ENCODE assay signal across 9 mouse cellular contexts in the genomic region with DNA sequence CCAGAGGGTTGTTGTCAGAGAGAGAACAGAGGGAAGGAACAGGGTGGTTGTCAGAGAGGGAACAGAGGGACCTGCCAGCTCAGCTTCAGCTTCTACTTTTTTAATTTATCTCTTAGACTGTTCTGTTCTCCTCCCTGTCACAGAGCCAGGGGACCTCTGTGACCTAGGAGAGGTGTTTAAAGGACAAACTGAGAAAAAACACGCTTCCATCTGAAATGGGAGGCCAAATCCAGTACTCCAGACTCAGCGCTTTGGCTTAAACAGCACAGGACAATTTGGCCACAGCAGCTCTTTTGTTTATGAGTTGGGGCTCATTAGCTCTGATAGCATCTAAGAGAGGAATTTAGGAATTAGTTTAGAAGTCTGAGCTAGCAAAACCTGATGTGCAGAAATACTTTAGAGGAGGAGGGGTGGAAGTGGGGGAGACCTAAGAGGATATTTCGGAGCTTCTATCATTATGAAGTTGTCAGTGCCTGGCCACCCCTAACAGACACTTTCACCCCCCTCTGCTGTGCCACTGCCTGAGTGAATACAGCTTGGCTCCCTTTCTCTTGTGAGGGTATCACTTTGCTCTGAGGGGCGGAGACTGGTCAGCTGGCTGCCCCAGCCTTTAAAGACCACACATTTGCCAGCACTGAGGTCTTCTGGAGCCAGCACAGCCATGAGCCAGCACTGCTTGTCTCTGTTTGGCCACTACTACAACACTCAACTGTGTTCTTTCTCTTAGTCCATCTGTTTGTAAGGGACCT. TPM values are rescaled to one million over a fixed set of nuclear protein-coding genes. Genes with fewer than 3 reads are reported as not detected.
DNase-seq lines count a peak whose midpoint lies in the region; ATAC-seq and TF ChIP-seq lines count a peak whose summit lies in the region.
"Had no signal": no experiment of that assay in that cellular context is flagged by ENCODE, and none has a peak within 500 bp of the region (broad histone marks: within the 10 kb centered on the region; RNA-seq: fewer than 3 reads in every experiment).

No protein-coding gene starts in this region.

- no peaks in the 10 kb centered on the region for H3K36me3 ChIP-seq in lung, embryonic 16.5 days (ENCODE audit: control insufficient read depth, insufficient read depth, low read length)
- H3K36me3 ChIP-seq in lung, postnatal 0 days (ENCODE audit: insufficient read depth, low read length): no peaks in the 10 kb centered on the region
- no peaks in the 10 kb centered on the region for H3K36me3 ChIP-seq in heart, embryonic 11.5 days (ENCODE audit: control insufficient read depth, insufficient read depth, low read length)
- H3K36me3 ChIP-seq in neural tube, embryonic 15.5 days: no peaks in the 10 kb centered on the region

- no peak for TF ChIP-seq EP300 in lung, postnatal 0 days (IDR thresholded peaks at IDR 0.05)

- peak; percentile 73 for ATAC-seq in lung, embryonic 16.5 days (ENCODE audit: low read depth)
- ATAC-seq in lung, postnatal 0 days: no peak
- 0 out of 2 replicates have a peak, but pooled peaks have one; percentile 50 for ATAC-seq in heart, embryonic 11.5 days (replicated peaks; ENCODE audit: insufficient number of reproducible peaks, low FRiP score, low TSS enrichment)
- ATAC-seq in neural tube, embryonic 15.5 days (ENCODE audit: low FRiP score): peak; percentile 28; the same call in 1 of the 2 replicates

- 35% methylated on average over 4 of the region's 4 CpGs for WGBS in cerebellum, adult 2 months
- 43% methylated on average over 4 of the region's 4 CpGs for WGBS in lung, embryonic 16.5 days
- 43% methylated on average over 4 of the region's 4 CpGs for WGBS in lung, postnatal 0 days
- WGBS in heart, embryonic 11.5 days (ENCODE audit: insufficient replicate concordance): 35% methylated on average over 4 of the region's 4 CpGs
- WGBS in neural tube, embryonic 15.5 days: 35% methylated on average over 4 of the region's 4 CpGs

- no peak overlapping the region for H3K4me2 ChIP-seq in lung, embryonic 16.5 days (ENCODE audit: low read depth, low read length)
- no peak overlapping the region for H3K4me2 ChIP-seq in lung, postnatal 0 days (replicated peaks; ENCODE audit: low read depth, low read length)
- H3K4me2 ChIP-seq in heart, embryonic 11.5 days: no peak overlapping the region; the same call in 1 of the 2 replicates
- H3K4me2 ChIP-seq in neural tube, embryonic 15.5 days: no peak overlapping the region

- no peak overlapping the region for H3K9ac ChIP-seq in lung, embryonic 16.5 days (ENCODE audit: low read length)
- H3K9ac ChIP-seq in lung, postnatal 0 days (replicated peaks; ENCODE audit: low read depth): no peak overlapping the region
- no peak overlapping the region for H3K9ac ChIP-seq in heart, embryonic 11.5 days (ENCODE audit: low read depth, low read length)
- H3K9ac ChIP-seq in neural tube, embryonic 15.5 days (replicated peaks): no peak overlapping the region

- no peaks in the 10 kb centered on the region for H3K9me3 ChIP-seq in lung, embryonic 16.5 days (ENCODE audit: control insufficient read depth, low read length)
- no peaks in the 10 kb centered on the region for H3K9me3 ChIP-seq in lung, postnatal 0 days (ENCODE audit: low read length)
- no peaks in the 10 kb centered on the region for H3K9me3 ChIP-seq in heart, embryonic 11.5 days (replicated peaks; ENCODE audit: control insufficient read depth, low read length)
- H3K9me3 ChIP-seq in neural tube, embryonic 15.5 days (replicated peaks): no peaks in the 10 kb centered on the region

- H3K27me3 ChIP-seq in cerebellum, adult 2 months (ENCODE audit: control insufficient read depth, insufficient read depth, low read length): no peaks in the 10 kb centered on the region
- H3K27me3 ChIP-seq in lung, embryonic 16.5 days (ENCODE audit: control insufficient read depth, insufficient read depth, low read depth, low read length): no peaks in the 10 kb centered on the region
- no peaks in the 10 kb centered on the region for H3K27me3 ChIP-seq in lung, postnatal 0 days (replicated peaks; ENCODE audit: insufficient read depth, low read length)
- no peaks in the 10 kb centered on the region for H3K27me3 ChIP-seq in heart, embryonic 11.5 days (ENCODE audit: control insufficient read depth, insufficient read depth, low read length)
- H3K27me3 ChIP-seq in neural tube, embryonic 15.5 days (replicated peaks): no peaks in the 10 kb centered on the region

- no peak overlapping the region for H3K27ac ChIP-seq in cerebellum, adult 2 months (ENCODE audit: insufficient read depth, low read length)
- H3K27ac ChIP-seq in lung, embryonic 16.5 days (ENCODE audit: low read length): no peak overlapping the region
- no peak overlapping the region for H3K27ac ChIP-seq in lung, postnatal 0 days (ENCODE audit: low read length)
- peak overlapping the region; percentile 66 for H3K27ac ChIP-seq in heart, embryonic 11.5 days (ENCODE audit: low read depth, low read length)
- no peak overlapping the region for H3K27ac ChIP-seq in neural tube, embryonic 15.5 days (replicated peaks)
- H3K27ac ChIP-seq: macrophage had no signal

- no peaks in the 10 kb centered on the region for H3K4me1 ChIP-seq in cerebellum, adult 2 months (ENCODE audit: control insufficient read depth, insufficient read depth, low read length)
- 0 out of 2 replicates have a peak, but pooled peaks cover 2% of the 10 kb centered on the region for H3K4me1 ChIP-seq in lung, embryonic 16.5 days (replicated peaks; ENCODE audit: control insufficient read depth, insufficient read depth, low read length)
- H3K4me1 ChIP-seq in lung, postnatal 0 days (ENCODE audit: insufficient read depth, low read depth, low read length): no peaks in the 10 kb centered on the region
- H3K4me1 ChIP-seq in heart, embryonic 11.5 days (ENCODE audit: control insufficient read depth, insufficient read depth, low read length): peaks cover 40% of the 10 kb centered on the region
- peaks cover 3% of the 10 kb centered on the region; the same call in 1 of the 2 replicates for H3K4me1 ChIP-seq in neural tube, embryonic 15.5 days

- peak; percentile 64 to 74 for DNase-seq in cerebellum, postnatal 10 days
- DNase-seq in cerebellum, adult 2 months: no peak
- no peak for DNase-seq in lung, postnatal 0 days (ENCODE audit: low spot score)
- DNase-seq in adrenal gland, postnatal 25 days: no peak
- no peak for DNase-seq in frontal cortex, postnatal 25 days (ENCODE audit: low spot score in 2 of 2)

- no peak for TF ChIP-seq CTCF in cerebellum, adult 2 months (IDR thresholded peaks at IDR 0.05; ENCODE audit: borderline replicate concordance, insufficient read depth, low read depth, low read length)
- no peak for TF ChIP-seq CTCF in lung, postnatal 0 days (IDR thresholded peaks at IDR 0.05)

- no peak for TF ChIP-seq POLR2A in cerebellum, adult 2 months (IDR thresholded peaks at IDR 0.05; ENCODE audit: borderline replicate concordance, insufficient read depth, low read length)

- H3K4me3 ChIP-seq in cerebellum, adult 2 months (replicated peaks; ENCODE audit: insufficient read depth, low read depth, low read length): no peak overlapping the region
- H3K4me3 ChIP-seq in lung, embryonic 16.5 days (ENCODE audit: low read length): no peak overlapping the region
- H3K4me3 ChIP-seq in lung, postnatal 0 days (ENCODE audit: low read depth, low read length): no peak overlapping the region
- no peak overlapping the region for H3K4me3 ChIP-seq in heart, embryonic 11.5 days (ENCODE audit: low read depth, low read length)
- no peak overlapping the region for H3K4me3 ChIP-seq in neural tube, embryonic 15.5 days (replicated peaks)

RNA-seq across cellular contexts. Expression of a gene that starts 40.4 kb away (rescaled TPM):
- 1.7 TPM in 2 replicates for polyA plus RNA-seq in cerebellum, adult 2 months (2012; rRNA removed)
- polyA plus RNA-seq in lung, embryonic 16.5 days (2015; fragmentation: Nextera tagmentation; extraction: Ambion mirVana): 11.9 and 12.9 TPM in 2 replicates
- 28.9 and 30.9 TPM in 2 replicates for polyA plus RNA-seq in lung, postnatal 0 days (2015; fragmentation: Nextera tagmentation; extraction: Ambion mirVana)
- 95.7 and 114 TPM in 2 replicates for polyA plus RNA-seq in heart, embryonic 11.5 days (2014; fragmentation: Nextera tagmentation; extraction: Ambion mirVana)
- 1.9 and 3.3 TPM in 2 replicates for polyA plus RNA-seq in neural tube, embryonic 15.5 days (2015; fragmentation: Nextera tagmentation; extraction: Ambion mirVana)
- total RNA-seq in adrenal gland, postnatal 25 days (2021): 2.0 and 2.2 TPM in 2 replicates

RNA-seq across cellular contexts. Expression of a gene that starts 49.3 kb away (rescaled TPM):
- 22.4 and 24.2 TPM in 2 replicates for polyA plus RNA-seq in cerebellum, adult 2 months (2012; rRNA removed)
- polyA plus RNA-seq in lung, embryonic 16.5 days (2015; fragmentation: Nextera tagmentation; extraction: Ambion mirVana): 23.6 and 29.3 TPM in 2 replicates
- polyA plus RNA-seq in lung, postnatal 0 days (2015; fragmentation: Nextera tagmentation; extraction: Ambion mirVana): 14.1 and 15.2 TPM in 2 replicates
- polyA plus RNA-seq in heart, embryonic 11.5 days (2014; fragmentation: Nextera tagmentation; extraction: Ambion mirVana): 39.5 and 43.7 TPM in 2 replicates
- polyA plus RNA-seq in neural tube, embryonic 15.5 days (2015; fragmentation: Nextera tagmentation; extraction: Ambion mirVana): 32.6 and 35.4 TPM in 2 replicates
- total RNA-seq in adrenal gland, postnatal 25 days (2021): 29.0 and 30.6 TPM in 2 replicates

Comparison
In these comparisons a context has a peak if more than half of its experiments do, and no peak if none do; other contexts are left out.
1. DNase-seq: peak in cerebellum, postnatal 10 days (2 of 2); none in cerebellum, adult 2 months (0 of 2), lung, postnatal 0 days (single experiment), adrenal gland, postnatal 25 days (single experiment) and frontal cortex, postnatal 25 days (0 of 2).